Mouse (Mus musculus) CH12.LX (cell line): ENCODE measurements around the gene Aars.

Experiments used
- CTCF ChIP-seq, 2 experiments: IDR thresholded peaks in 1 of 2; conservative IDR thresholded peaks in 1 of 2; 2 replicates each; pipeline ENCODE4 v1.5.1; 2011 to 2012; ENCODE audit warnings: low read depth in 2 of 2, low read length in 2 of 2, improper control_type of control experiment in 1 of 2, inconsistent platforms in 1 of 2, mild to moderate bottlenecking in 1 of 2, moderate library complexity in 1 of 2
- EP300 ChIP-seq: IDR thresholded peaks from 2 replicates; pipeline ENCODE4 v1.6.1; 2011; ENCODE audit warnings: low read length, improper control_type of control experiment
- KAT2A ChIP-seq: IDR thresholded peaks from 2 replicates; pipeline ENCODE4 v1.6.1; 2012; ENCODE audit warnings: low read length, improper control_type of control experiment, inconsistent platforms; ENCODE audit not compliant: insufficient replicate concordance
- MAFK ChIP-seq: IDR thresholded peaks from 2 replicates; pipeline ENCODE4 v1.6.1; 2011; ENCODE audit warnings: low read length, improper control_type of control experiment; ENCODE audit not compliant: insufficient replicate concordance
- POLR2AphosphoS2 ChIP-seq: IDR thresholded peaks from 2 replicates; pipeline ENCODE4 v1.6.1; 2011; ENCODE audit warnings: low read depth, low read length, improper control_type of control experiment
- RAD21 ChIP-seq: IDR thresholded peaks from 2 replicates; pipeline ENCODE4 v1.6.1; 2011; ENCODE audit warnings: low read depth, mild to moderate bottlenecking, low read length, improper control_type of control experiment, moderate library complexity
- UBTF ChIP-seq: IDR thresholded peaks from 2 replicates; pipeline ENCODE4 v1.6.1; 2012; ENCODE audit warnings: low read depth, mild to moderate bottlenecking, inconsistent platforms, low read length, improper control_type of control experiment, moderate library complexity
- USF2 ChIP-seq: conservative IDR thresholded peaks from 2 replicates; pipeline ENCODE4 v1.6.1; 2011; ENCODE audit warnings: low read depth, low read length, improper control_type of control experiment

GRCm38 (mm10) chr8:111081580-111082258, 48.8 kb downstream of the Aars start:
- TF ChIP-seq KAT2A (no peak), EP300 (no peak), MAFK (no peak), RAD21 (no peak), POLR2AphosphoS2 (no peak), UBTF (no peak), CTCF (conservative IDR thresholded peaks at IDR 0.05 in 1 of 2, IDR thresholded peaks at IDR 0.05 in 1 of 2; ENCODE audit: low read depth in 2 of 2, low read length in 2 of 2) (no peak), USF2 (no peak)
